In genomic region chr11:120683536-120683935, GRCm38 (mm10) we compare ENCODE assay signal across 29 mouse cellular contexts. TPM values are rescaled to one million over a fixed set of nuclear protein-coding genes. Genes with fewer than 3 reads are reported as not detected.
"Had no signal": no experiment of that assay in that cellular context is flagged by ENCODE, and none has a peak within 500 bp of the region (broad histone marks: within the 10 kb centered on the region; RNA-seq: fewer than 3 reads in every experiment).

No protein-coding gene starts in this region.

- H3K4me3 ChIP-seq: heart, adult 2 months; heart, embryonic 13.5 days; heart, embryonic 15.5 days; hindbrain, embryonic 13.5 days; hindbrain, embryonic 15.5 days; kidney, embryonic 15.5 days; limb, embryonic 13.5 days; limb, embryonic 15.5 days; liver, embryonic 12.5 days had no signal

- H3K27ac ChIP-seq: heart, adult 2 months; heart, embryonic 13.5 days; heart, embryonic 15.5 days; hindbrain, embryonic 13.5 days; hindbrain, embryonic 15.5 days; hindbrain, postnatal 0 days; kidney, embryonic 15.5 days; kidney, postnatal 0 days; limb, embryonic 13.5 days; limb, embryonic 15.5 days; liver, embryonic 12.5 days had no signal

- H3K9ac ChIP-seq: heart, embryonic 13.5 days; heart, embryonic 15.5 days; hindbrain, embryonic 13.5 days; hindbrain, embryonic 15.5 days; kidney, embryonic 15.5 days; limb, embryonic 13.5 days; limb, embryonic 15.5 days; liver, embryonic 12.5 days had no signal

- H3K27me3 ChIP-seq: heart, embryonic 13.5 days; heart, embryonic 15.5 days; hindbrain, embryonic 13.5 days; hindbrain, embryonic 15.5 days; kidney, embryonic 15.5 days; limb, embryonic 13.5 days; limb, embryonic 15.5 days; liver, embryonic 12.5 days had no signal

- DNase-seq: gastrocnemius, postnatal 10 days; gastrocnemius, postnatal 36 days; heart, adult 11 months; heart, adult 2 months; heart, postnatal 14 days; heart, postnatal 36 days; kidney, adult 11 months; kidney, adult 2 months; kidney, adult 9 months; kidney, postnatal 14 days; kidney, postnatal 36 days; layer of hippocampus, adult 9-11 months; layer of hippocampus, postnatal 36 days; left cerebral cortex, postnatal 4 days had no signal

- H3K4me1 ChIP-seq: heart, embryonic 15.5 days; hindbrain, embryonic 13.5 days; hindbrain, embryonic 15.5 days; kidney, embryonic 15.5 days; limb, embryonic 13.5 days had no signal

RNA-seq across cellular contexts. Expression of gene Notum, which starts 22.6 kb away (rescaled TPM):
- total RNA-seq: gastrocnemius, adult 18-20 months; gastrocnemius, postnatal 36 days; heart, postnatal 36 days; hematopoietic stem cell, adult 5-6 weeks had no signal

RNA-seq across cellular contexts. Expression of gene Myadml2, which starts 35.6 kb away (rescaled TPM):
- total RNA-seq: hematopoietic stem cell, adult 5-6 weeks had no signal
- polyA plus RNA-seq: intestine, embryonic 14.5 days; intestine, embryonic 16.5 days; limb, embryonic 11.5 days had no signal
